Mouse (Mus musculus) ES-Bruce4 (cell line): ENCODE data around the gene Ywhag. TPM values are rescaled to one million over a fixed set of nuclear protein-coding genes. Genes with fewer than 3 reads are reported as not detected.

Experiments
- H3K27ac ChIP-seq: 2 replicates; pipeline ENCODE4 v1.5.1; 2012; ENCODE audit warnings: low read length, inconsistent platforms; ENCODE audit not compliant: insufficient read depth
- H3K27me3 ChIP-seq: 2 replicates; pipeline ENCODE4 v1.6.1; 2012; ENCODE audit warnings: mild to moderate bottlenecking, low read length, inconsistent platforms; ENCODE audit not compliant: control insufficient read depth, poor library complexity, insufficient read depth, severe bottlenecking
- H3K36me3 ChIP-seq: 2 replicates; pipeline ENCODE4 v1.6.1; 2012; ENCODE audit warnings: inconsistent platforms, mild to moderate bottlenecking, low read length, moderate library complexity; ENCODE audit not compliant: control insufficient read depth, poor library complexity, insufficient read depth, severe bottlenecking
- H3K4me1 ChIP-seq: one replicate; pipeline ENCODE4 v1.8.1; 2011; ENCODE audit warnings: low read length; ENCODE audit not compliant: control insufficient read depth, insufficient read depth
- H3K4me3 ChIP-seq: 2 replicates; pipeline ENCODE4 v1.5.1; 2011; ENCODE audit warnings: low read depth, mild to moderate bottlenecking, low read length
- H3K9ac ChIP-seq: 2 replicates; pipeline ENCODE4 v1.6.1; 2012; ENCODE audit warnings: low read depth, mild to moderate bottlenecking, inconsistent platforms; ENCODE audit not compliant: poor library complexity, severe bottlenecking
- H3K9me3 ChIP-seq: replicated peaks from 2 replicates; pipeline ENCODE4 v1.6.1; 2012; ENCODE audit warnings: mild to moderate bottlenecking, low read length, inconsistent platforms; ENCODE audit not compliant: control insufficient read depth, poor library complexity, insufficient read depth, severe bottlenecking
- CTCF ChIP-seq: IDR thresholded peaks from one replicate; pipeline ENCODE4 v1.8.1; 2011; ENCODE audit warnings: low read depth, low read length
- EP300 ChIP-seq: IDR thresholded peaks from 2 replicates; pipeline ENCODE4 v1.6.1; 2011; ENCODE audit warnings: low read depth, low read length; ENCODE audit not compliant: insufficient read depth
- POLR2A ChIP-seq: IDR thresholded peaks from one replicate; pipeline ENCODE4 v1.8.1; 2011; ENCODE audit warnings: low read length; ENCODE audit not compliant: insufficient read depth
- polyA plus RNA-seq: library from polyadenylated mRNA; stranded (reverse); fragments of >200 nt; gene quantifications from 2 replicates; pipeline ENCODE4 v1.2.4, GENCODE M21; 2011; ENCODE audit warnings: low read depth; ENCODE audit not compliant: missing spikeins, insufficient read depth, insufficient read length

Ywhag gene
- polyA plus RNA-seq, 1 experiment: 372 TPM

DNA sequence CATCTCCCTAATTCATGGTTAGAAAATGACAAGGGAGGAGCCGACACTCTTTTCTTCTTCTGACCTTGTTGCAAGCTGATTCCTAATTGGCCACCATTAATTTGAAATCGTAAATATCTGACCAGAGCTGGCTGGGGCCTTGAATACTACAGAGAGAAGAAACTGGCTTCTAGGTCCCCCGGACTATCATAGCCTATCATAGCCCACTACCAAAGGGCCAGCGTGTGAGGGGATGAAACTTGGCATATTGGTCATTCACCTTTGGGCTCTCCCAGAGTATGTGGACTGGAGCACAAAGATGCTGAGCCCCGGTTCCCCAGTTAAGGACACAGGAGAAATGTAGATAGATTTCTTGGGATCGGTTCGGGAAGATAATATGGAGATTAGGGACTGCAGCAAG is 31.4 kb downstream of the Ywhag start:
- Histone ChIP-seq H3K9me3 (no peaks in the 10 kb centered on the region), H3K4me3 (peak overlapping the region; percentile 79), H3K27ac (peak overlapping the region; percentile 57), H3K36me3 (peaks cover 15% of the 10 kb centered on the region), H3K27me3 (no peaks in the 10 kb centered on the region), H3K9ac (no peak overlapping the region), H3K4me1 (peaks cover 2% of the 10 kb centered on the region)
- TF ChIP-seq EP300 (no peak), POLR2A (no peak), CTCF (no peak)

DNA sequence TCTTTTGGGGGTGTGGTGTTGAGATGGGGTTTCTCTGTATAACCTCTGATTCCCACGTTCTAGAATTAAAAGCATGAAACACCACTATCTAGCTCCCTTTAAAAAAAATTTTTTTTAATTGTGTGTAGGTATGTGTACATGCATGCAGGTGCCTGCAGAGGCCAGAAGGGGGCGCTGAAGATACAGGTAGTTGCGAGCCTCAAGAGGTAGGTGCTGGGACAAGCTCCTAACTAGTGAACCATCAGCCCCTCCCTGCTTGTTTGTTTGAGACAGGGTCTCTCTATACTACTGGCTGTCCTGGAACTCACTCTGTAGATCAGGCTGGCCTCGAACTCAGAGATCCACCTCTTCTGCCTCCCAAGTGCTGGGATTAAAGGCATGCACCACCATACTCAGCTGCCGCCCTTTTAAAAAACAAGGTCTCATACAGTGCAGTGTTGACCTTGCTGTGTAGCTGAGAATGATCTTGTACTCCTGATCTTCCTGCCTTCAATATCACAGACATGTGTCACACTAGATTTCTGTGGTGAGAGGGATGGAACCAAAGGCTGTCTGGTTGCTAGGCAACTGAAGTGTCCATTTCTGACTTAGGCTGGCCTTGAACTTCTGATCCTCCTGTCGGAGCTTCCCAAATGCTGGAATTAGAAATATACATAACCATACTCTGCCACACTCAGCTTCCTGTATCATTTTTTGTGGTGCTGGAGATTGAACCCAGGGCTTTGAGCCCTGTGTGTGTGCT is 32.9 kb downstream of the Ywhag start:
- H3K27ac ChIP-seq: no peak overlapping the region
- H3K36me3 ChIP-seq: peaks cover 1% of the 10 kb centered on the region; the same call in 1 of the 2 replicates
- peak; percentile 84 for TF ChIP-seq CTCF
- TF ChIP-seq POLR2A: no peak
- 0 out of 2 replicates have a peak, but pooled peaks have one; percentile 9 for TF ChIP-seq EP300
- no peak overlapping the region for H3K4me3 ChIP-seq
- no peaks in the 10 kb centered on the region for H3K9me3 ChIP-seq
- H3K4me1 ChIP-seq: no peaks in the 10 kb centered on the region
- no peak overlapping the region for H3K9ac ChIP-seq
- H3K27me3 ChIP-seq: no peaks in the 10 kb centered on the region

DNA sequence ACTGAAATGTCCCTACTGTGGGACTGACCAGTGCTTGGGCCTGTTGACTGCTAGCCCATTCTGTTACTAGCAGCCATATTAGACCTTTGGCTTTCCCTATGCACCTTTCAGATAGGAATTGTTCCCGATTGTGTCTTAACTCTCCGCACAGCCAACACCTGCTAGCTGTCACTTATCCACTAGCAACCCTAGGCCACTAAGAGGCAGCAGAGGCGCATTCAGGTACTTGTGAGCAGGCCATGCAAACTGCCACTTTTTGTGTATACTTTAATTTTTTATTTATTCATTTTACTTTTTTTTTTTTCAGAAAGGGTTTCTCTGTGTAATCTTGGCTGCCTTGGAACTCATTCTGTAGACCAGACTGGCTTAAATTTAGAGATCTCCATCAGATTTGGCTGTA is 33.7 kb downstream of the Ywhag start:
- Histone ChIP-seq H3K4me1 (no peaks in the 10 kb centered on the region), H3K9me3 (no peaks in the 10 kb centered on the region), H3K27ac (no peak overlapping the region), H3K36me3 (no peaks in the 10 kb centered on the region), H3K4me3 (no peak overlapping the region), H3K9ac (no peak overlapping the region), H3K27me3 (no peaks in the 10 kb centered on the region)
- TF ChIP-seq POLR2A: no peak
- TF ChIP-seq EP300: no peak
- peak; percentile 30 for TF ChIP-seq CTCF

DNA sequence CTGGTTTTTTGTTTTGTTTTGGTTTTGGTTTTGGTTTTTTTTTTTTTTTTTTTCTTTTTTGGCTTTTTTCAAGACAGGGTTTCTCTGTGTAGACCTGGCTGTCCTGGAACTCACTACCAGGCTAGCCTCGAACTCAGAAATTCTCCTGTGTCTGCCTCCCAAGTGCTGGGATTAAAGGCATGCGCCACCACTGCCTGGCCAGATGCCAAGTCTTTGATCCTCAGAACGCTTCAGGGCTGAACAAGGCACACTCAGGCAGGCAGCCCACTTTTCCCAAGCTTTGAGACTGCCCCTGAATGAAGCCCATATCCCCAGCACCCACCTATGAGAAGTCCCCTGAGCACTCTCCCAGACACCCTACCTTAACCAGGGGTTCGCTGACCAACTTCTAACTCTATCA is 34.6 kb downstream of the Ywhag start:
- Histone ChIP-seq H3K36me3 (no peaks in the 10 kb centered on the region), H3K9me3 (no peaks in the 10 kb centered on the region), H3K4me3 (no peak overlapping the region), H3K27me3 (no peaks in the 10 kb centered on the region), H3K27ac (no peak overlapping the region), H3K4me1 (peaks cover 2% of the 10 kb centered on the region), H3K9ac (no peak overlapping the region)
- TF ChIP-seq CTCF (no peak), POLR2A (no peak), EP300 (no peak)

DNA sequence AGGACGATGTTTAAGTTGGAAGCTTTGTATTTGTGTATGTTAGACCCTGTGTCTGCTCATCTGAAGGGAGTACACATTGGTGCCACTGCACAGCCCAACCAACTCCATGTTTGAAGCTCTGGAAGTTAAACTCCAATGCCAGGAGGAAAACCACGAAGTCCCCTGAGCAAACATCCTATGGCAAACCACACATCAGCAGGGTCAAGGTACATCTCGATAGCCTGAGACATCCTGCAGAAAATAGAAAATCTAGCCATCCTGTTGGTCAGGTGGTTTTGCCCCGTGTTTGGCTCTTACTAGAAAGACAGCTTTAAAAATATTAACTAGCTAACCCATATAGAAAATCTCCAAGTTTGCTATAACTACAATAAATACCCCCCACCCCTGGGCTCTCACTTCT is 35.4 kb downstream of the Ywhag start:
- H3K9me3 ChIP-seq: no peaks in the 10 kb centered on the region
- H3K36me3 ChIP-seq: no peaks in the 10 kb centered on the region
- H3K9ac ChIP-seq: no peak overlapping the region
- no peak overlapping the region; the same call in 1 of the 2 replicates for H3K27ac ChIP-seq
- no peak for TF ChIP-seq POLR2A
- H3K27me3 ChIP-seq: no peaks in the 10 kb centered on the region
- no peak overlapping the region for H3K4me3 ChIP-seq
- peaks cover 2% of the 10 kb centered on the region for H3K4me1 ChIP-seq

DNA sequence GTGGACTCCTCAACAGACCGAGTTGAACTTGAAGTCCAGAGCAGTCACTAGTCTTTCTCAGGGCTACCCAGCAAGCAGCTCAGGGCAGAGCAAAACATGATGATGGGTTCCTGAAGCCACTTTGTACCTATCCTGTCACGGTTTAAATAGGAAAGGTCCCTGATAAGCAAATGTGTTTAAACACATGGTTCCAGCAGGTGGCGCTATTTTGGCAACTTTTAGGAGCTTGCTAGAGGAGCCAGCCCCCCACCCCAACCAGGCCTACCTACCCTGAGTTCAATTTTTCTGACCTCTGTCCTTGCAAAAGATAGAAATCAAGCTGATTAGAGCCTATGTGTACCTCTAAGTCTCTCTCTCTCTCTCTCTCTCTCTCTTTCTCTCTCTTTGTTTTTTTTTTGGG is 36.4 kb downstream of the Ywhag start:
- Histone ChIP-seq H3K9ac (no peak overlapping the region), H3K36me3 (no peaks in the 10 kb centered on the region), H3K9me3 (no peaks in the 10 kb centered on the region), H3K4me1 (peaks cover 2% of the 10 kb centered on the region), H3K27ac (no peak overlapping the region), H3K4me3 (no peak overlapping the region), H3K27me3 (no peaks in the 10 kb centered on the region)
- TF ChIP-seq CTCF (peak; percentile 50), POLR2A (no peak)
